Mouse (Mus musculus): ENCODE measurements around the gene Zfp871.

Gene Zfp871

DNA sequence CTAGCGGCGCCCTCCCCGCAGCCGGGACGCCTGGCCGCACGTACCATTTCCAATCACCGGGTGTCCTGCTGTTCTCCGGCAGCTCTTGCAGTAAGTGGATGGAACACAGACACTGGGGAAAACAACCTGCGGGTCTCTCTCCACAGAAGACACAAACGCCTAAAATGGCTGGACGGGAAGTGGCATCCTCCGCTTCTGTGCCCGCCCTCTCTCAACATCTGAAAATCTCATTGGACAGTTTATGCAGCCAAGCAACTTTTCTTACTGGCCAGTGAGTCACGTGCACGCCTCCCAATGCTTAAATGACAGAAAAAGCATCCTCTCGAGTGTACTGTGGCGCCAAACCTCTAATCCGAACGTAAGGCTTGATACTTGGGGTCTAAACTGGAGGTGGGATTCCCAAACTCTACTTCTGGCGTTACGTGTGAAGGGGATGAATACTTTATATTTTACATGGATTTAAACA is at the start of gene Zfp871:
Gene Zfp871 (minus strand): TSS at position 194 of the 466 bp plus-strand sequence.
- peak; percentile 86 for DNase-seq (ENCODE audit: low spot score)

- no peak for DNase-seq (ENCODE audit: low spot score)
These were observed 42.3 kb upstream of the Zfp871 start for GRCm38 (mm10) chr17:32830418-32830782.

DNA sequence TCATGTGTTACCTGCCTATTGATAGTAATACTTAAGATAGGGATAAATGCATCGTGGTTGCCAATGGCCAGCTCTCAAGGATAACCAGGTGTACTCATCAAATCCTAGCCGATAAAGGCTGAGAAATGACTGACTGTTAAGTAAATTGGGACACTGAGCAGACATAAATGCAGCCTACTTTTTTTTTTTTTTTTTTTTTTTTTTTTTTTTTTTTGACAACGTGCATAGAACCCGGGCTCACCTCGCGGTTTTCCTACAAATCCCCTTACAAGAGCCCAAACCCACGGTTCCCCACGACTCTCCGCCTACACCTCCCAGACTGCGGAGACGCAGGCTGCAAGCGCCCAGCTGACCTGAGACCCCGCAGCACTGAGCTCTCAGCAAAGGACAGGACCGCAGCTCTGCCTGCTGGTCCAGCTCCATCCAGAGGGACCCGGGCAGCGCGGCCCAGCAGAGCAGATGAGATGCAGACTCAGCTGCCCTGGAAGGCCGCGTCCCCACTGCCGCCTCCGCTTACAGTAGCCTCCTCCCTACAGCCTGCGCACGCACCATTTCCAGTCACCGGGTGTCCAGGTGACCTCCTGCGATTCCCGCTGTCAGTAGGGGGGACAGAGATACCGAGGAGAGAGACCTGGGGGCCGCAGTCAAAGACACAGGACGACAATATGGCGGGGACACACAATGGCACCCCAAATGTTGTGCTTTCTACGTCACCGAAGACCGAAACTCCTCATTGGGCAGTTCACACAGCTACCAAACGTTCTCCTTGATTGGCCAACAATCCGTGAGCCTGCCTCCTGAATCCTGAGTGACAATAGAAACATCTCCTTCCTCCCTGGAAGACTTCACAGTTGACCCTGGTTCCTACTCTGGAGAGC is 41.7 kb upstream of the Zfp871 start, which contains the start of gene Zfp799:
Gene Zfp799 (minus strand): TSS at position 722 of the 878 bp plus-strand sequence.
- DNase-seq (ENCODE audit: low spot score), result peak; percentile 69

GRCm38 (mm10) chr17:32816074-32816784 is 28.1 kb upstream of the Zfp871 start:
- DNase-seq (ENCODE audit: low spot score), result no peak

DNA sequence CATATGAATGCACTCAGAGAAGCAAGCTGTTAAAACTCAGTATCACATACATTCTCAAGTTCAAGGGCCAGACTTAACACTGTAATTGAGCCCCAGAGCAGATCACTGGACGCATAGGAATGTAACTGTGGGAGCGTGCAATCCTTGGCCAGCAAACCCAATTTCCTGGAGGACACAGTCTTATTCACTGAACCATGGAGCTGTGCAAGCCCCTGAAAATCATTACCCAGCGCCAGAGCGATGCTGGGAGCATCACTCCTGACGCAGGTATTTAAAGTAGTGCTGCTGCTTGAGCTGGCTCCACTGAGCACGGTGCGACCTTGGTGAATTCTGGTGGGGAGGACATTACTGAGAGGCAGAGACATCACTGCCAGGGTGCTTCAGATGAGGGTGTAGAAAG is 26.0 kb upstream of the Zfp871 start:
- no peak for DNase-seq (ENCODE audit: low spot score)

- DNase-seq (ENCODE audit: low spot score), result no peak
These were observed 22.6 kb upstream of the Zfp871 start for GRCm38 (mm10) chr17:32810648-32811047.

GRCm38 (mm10) chr17:32809544-32810374 is 21.7 kb upstream of the Zfp871 start, which contains the start of gene Zfp811:
TSS of gene Zfp811 (minus strand) at chr17:32809931.
- DNase-seq (ENCODE audit: low spot score), result peak; percentile 19

GRCm38 (mm10) chr17:32808921-32809320 is 20.8 kb upstream of the Zfp871 start:
- no peak for DNase-seq (ENCODE audit: low spot score)

DNA sequence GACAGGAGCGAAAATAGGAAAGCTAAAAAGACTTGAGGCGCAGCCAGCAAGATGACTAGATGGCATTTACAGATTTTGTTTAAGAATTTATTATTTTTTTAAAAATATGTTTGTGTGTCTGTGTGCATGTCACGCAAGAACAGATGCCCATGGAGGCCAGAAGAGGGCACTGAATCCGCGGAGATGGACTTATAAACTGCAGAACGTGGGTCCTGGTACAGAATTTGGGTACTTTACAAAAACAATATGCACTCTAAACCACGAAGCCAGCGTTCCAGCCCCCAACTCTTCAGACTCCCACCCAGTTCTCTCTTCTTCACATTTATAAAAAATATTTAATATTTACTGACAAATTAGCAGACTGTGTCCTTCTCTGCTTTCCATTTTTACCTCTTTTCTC is 1.2 kb upstream of the Zfp871 start:
- DNase-seq (ENCODE audit: low spot score), result no peak

GRCm38 (mm10) chr17:32788576-32788975 is 489 bp upstream of the Zfp871 start:
- no peak for DNase-seq (ENCODE audit: low spot score)

DNA sequence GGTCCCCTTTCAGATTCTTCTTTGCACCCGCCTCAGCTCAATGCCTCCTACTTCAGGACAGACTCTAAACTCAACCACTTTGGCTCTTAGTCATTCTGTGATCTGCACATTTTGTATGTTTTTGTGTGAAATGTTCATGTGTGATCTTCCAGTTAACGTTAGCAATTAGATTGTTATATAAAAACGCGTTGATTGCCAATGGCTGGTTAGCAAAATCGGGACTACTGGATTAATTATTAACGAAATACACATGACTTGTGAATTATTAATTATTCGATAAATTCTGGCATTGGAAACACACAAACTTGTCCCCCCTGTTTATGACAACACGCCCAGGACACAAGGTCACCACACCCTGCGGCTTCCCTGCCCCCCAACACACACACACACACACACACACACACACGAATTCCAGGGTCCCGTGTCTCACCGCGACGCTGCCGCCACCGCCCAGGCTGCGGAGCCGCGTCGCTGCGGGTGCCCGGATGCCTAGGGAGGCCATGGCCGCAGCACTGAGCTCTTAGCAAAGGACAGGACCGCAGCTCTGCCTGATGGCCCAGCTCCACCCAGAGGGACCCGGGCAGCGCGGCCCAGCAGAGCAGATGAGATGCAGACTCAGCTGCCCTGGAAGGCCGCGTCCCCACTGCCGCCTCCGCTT is 522 bp downstream of the Zfp871 start:
- DNase-seq (ENCODE audit: low spot score), result peak; percentile 51

- no peak for DNase-seq (ENCODE audit: low spot score)
These were observed 1.1 kb downstream of the Zfp871 start for GRCm38 (mm10) chr17:32786944-32787343.

DNA sequence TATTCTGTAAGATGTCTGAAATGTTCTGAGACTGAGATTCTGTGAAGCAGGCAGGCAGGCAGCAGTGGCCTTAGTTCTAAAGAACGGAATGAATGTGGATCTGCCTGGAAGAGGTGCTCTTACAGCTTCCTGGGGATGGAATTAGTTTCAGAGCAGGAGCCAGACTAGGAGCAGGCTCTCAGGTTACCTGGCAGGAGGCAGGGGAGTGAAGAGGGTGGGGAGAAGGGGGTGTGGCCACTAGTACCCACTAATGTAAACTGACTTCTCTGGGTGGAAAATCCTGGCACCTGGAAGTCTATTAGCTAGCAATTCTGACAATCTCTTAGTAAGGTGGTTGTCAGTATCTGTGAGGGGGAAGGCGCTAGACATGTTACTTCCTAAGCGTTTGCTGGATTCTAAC is 2.4 kb downstream of the Zfp871 start:
- no peak for DNase-seq (ENCODE audit: low spot score)

DNA sequence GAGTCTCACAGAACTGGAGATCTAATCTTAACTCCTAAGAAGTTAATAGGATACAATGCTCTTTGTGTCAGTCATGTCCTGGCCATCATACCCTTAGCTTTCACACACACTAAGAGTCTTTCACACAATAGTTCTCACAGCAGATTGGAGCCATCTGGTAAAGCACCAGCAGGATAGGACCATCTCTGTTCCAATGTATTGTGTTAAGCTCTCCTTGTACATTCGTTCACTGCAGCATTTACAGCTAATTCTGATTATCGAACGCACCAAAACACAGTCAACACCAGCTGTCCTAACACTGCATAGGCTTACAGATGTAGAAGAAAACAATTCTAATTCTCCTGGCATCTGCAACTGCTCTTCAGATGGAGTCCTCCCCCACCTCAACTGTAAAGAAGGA is 10.5 kb downstream of the Zfp871 start:
- DNase-seq (ENCODE audit: low spot score), result no peak

DNA sequence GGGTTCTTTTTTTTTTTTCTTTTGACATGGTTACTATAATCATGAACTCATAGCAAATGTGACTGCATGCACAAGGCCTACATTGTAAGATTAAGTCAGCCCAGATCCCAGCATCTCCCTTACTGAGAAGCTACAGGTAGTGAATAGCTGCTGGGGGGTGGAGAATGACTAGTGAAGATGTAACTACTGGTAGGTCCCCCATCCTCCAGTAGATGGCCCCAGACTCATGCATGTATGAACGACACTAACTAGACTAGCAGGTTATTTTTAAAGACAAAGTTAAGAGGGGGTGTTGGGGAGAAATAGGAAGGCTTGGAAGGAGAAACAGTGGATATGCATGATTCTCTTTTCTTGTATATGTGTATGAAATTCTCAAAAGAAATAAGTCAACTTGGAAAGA is 16.9 kb downstream of the Zfp871 start:
- DNase-seq (ENCODE audit: low spot score), result no peak

- no peak for DNase-seq (ENCODE audit: low spot score)
These were observed 21.7 kb downstream of the Zfp871 start for GRCm38 (mm10) chr17:32766422-32766821.

DNA sequence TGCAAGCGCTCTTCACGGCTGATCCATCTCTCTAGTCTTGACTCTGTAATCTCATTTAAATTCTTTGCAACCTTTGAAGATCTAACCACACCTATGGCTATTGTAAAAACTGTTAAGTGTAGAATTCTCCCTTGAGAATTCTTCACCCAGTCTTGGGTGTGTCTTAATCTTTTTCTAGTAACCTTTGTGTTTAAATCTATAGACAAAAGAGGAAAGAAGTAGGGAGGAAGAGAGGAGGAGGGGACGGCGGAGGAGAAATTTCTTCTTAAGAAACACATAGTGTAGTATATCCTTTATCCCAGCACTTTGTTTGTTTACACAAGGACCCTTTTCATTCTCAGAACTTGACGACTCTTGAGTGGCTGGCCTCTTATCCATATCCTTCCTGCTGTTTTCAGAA is 30.8 kb downstream of the Zfp871 start:
- DNase-seq (ENCODE audit: low spot score), result no peak

- DNase-seq (ENCODE audit: low spot score), result peak; percentile 8
These were observed 34.5 kb downstream of the Zfp871 start for GRCm38 (mm10) chr17:32753634-32754033.

GRCm38 (mm10) chr17:32752813-32753360 is 35.2 kb downstream of the Zfp871 start:
- no peak for DNase-seq (ENCODE audit: low spot score)

DNA sequence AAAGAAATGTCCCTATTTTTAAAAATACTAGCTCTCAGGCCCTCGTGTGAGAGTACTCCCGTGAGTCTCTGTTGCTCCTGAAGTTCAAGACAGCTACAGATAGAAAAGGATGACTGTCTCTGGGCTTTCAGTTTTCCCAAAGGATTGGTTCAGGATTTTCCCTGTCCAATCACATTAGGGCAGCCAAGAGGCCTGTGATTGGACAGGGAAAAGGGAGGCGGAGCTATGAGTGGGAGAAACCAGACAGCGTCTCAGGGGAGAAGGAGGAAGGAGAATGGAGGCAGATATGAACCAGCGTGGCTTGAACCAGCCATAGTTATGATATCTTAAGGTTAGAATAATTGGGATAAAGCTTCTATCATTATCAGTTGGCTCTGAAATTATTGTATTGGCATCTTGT is 37.5 kb downstream of the Zfp871 start:
- DNase-seq (ENCODE audit: low spot score), result no peak

DNA sequence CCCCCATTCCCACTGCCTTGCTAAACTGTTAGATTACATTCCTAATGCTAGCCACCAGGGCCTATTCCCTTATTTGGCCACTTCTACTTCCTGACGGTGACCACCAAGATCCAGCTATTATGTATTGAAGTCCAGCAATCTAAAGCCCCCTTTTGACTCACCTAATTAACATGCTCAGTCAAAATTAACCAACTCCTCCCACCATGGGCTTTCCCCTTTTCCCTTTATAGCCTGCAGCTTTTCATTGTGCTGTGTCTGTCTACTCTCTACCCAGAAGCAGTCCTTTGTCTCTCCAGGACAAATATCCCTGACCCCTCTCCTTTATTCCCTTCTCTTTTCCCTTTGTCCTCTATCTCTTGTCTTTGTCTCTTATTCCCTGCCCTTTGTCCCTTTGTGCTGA is 47.0 kb downstream of the Zfp871 start:
- no peak for DNase-seq (ENCODE audit: low spot score)

All from urinary bladder, postnatal 14 days (tissue).